Mouse (Mus musculus): ENCODE measurements around the gene Prnd. TPM values are rescaled to one million over a fixed set of nuclear protein-coding genes. Genes with fewer than 3 reads are reported as not detected.
A peak's percentile ranks its signal among the peaks of the same experiment; 100 is the strongest.

Gene Prnd
- polyA plus RNA-seq, 1 experiment from 2014 or later, result 3.5 TPM

DNA sequence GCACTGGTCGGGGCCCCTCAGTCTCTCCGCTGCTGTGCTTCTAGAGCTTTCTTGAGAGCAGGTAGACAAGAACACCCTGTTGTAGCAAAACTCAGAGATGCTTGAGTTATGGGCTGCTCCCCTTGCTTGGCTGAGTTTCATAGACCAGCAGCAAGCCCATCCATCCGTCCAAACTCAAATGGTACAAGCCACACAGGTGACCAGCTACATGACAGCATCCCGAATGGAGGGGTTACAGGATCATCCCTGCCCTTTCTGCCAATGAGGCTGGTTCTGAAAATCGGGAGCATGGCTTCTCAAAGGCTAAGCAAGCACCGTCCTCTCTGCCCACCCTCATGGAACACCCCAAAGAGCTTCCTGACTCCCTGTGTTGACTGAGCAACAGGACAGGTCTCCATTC, 44.3 kb downstream of the Prnd start:
- no peaks in the 10 kb centered on the region; the same call in 1 of the 2 replicates for H3K4me1 ChIP-seq (ENCODE audit: insufficient read depth, low read depth, low read length)
- ATAC-seq (no peak), DNase-seq (ENCODE audit: low spot score) (no peak)
- H3K9ac ChIP-seq (replicated peaks; ENCODE audit: low read depth), result no peak overlapping the region
- no peak overlapping the region for H3K27ac ChIP-seq (ENCODE audit: low read length)
- H3K9me3 ChIP-seq (ENCODE audit: low read length), result no peaks in the 10 kb centered on the region
- 91% methylated on average over 6 of the region's 6 CpGs for WGBS
- no peak overlapping the region for H3K4me3 ChIP-seq (ENCODE audit: low read depth, low read length)
- H3K27me3 ChIP-seq (replicated peaks; ENCODE audit: insufficient read depth, low read length), result no peaks in the 10 kb centered on the region
- H3K4me2 ChIP-seq (replicated peaks; ENCODE audit: low read depth, low read length), result no peak overlapping the region
- H3K36me3 ChIP-seq (ENCODE audit: insufficient read depth, low read length), result peaks cover 24% of the 10 kb centered on the region; the same call in 1 of the 2 replicates
- TF ChIP-seq EP300 (IDR thresholded peaks at IDR 0.05) (no peak), CTCF (IDR thresholded peaks at IDR 0.05) (no peak)

GRCm38 (mm10) chr2:131995742-131996141, 45.1 kb downstream of the Prnd start:
- TF ChIP-seq CTCF (IDR thresholded peaks at IDR 0.05) (0 out of 2 replicates have a peak, but pooled peaks have one; percentile 3), EP300 (IDR thresholded peaks at IDR 0.05) (no peak)
- WGBS, result 72% methylated on average over 12 of the region's 12 CpGs
- Histone ChIP-seq H3K27ac (ENCODE audit: low read length) (no peak overlapping the region), H3K4me1 (ENCODE audit: insufficient read depth, low read depth, low read length) (no peaks in the 10 kb centered on the region; the same call in 1 of the 2 replicates), H3K27me3 (replicated peaks; ENCODE audit: insufficient read depth, low read length) (no peaks in the 10 kb centered on the region), H3K36me3 (ENCODE audit: insufficient read depth, low read length) (peaks cover 24% of the 10 kb centered on the region; the same call in 1 of the 2 replicates), H3K4me2 (replicated peaks; ENCODE audit: low read depth, low read length) (no peak overlapping the region), H3K9ac (replicated peaks; ENCODE audit: low read depth) (no peak overlapping the region), H3K4me3 (ENCODE audit: low read depth, low read length) (no peak overlapping the region), H3K9me3 (ENCODE audit: low read length) (no peaks in the 10 kb centered on the region)
- DNase-seq (ENCODE audit: low spot score), result no peak
- no peak for ATAC-seq

GRCm38 (mm10) chr2:131996369-131996768, 45.7 kb downstream of the Prnd start:
- Histone ChIP-seq H3K27me3 (replicated peaks; ENCODE audit: insufficient read depth, low read length) (no peaks in the 10 kb centered on the region), H3K4me2 (replicated peaks; ENCODE audit: low read depth, low read length) (no peak overlapping the region), H3K4me1 (ENCODE audit: insufficient read depth, low read depth, low read length) (no peaks in the 10 kb centered on the region; the same call in 1 of the 2 replicates), H3K36me3 (ENCODE audit: insufficient read depth, low read length) (peaks cover 24% of the 10 kb centered on the region; the same call in 1 of the 2 replicates), H3K9me3 (ENCODE audit: low read length) (no peaks in the 10 kb centered on the region), H3K4me3 (ENCODE audit: low read depth, low read length) (no peak overlapping the region), H3K9ac (replicated peaks; ENCODE audit: low read depth) (no peak overlapping the region), H3K27ac (ENCODE audit: low read length) (no peak overlapping the region)
- ATAC-seq (no peak), DNase-seq (ENCODE audit: low spot score) (no peak)
- WGBS, result 70% methylated on average over 7 of the region's 7 CpGs
- TF ChIP-seq EP300 (IDR thresholded peaks at IDR 0.05), result no peak
- TF ChIP-seq CTCF (IDR thresholded peaks at IDR 0.05), result no peak

GRCm38 (mm10) chr2:131997356-131997755, 46.7 kb downstream of the Prnd start:
- Histone ChIP-seq H3K36me3 (ENCODE audit: insufficient read depth, low read length) (peaks cover 28% of the 10 kb centered on the region; the same call in 1 of the 2 replicates), H3K4me2 (replicated peaks; ENCODE audit: low read depth, low read length) (no peak overlapping the region), H3K9ac (replicated peaks; ENCODE audit: low read depth) (no peak overlapping the region), H3K4me1 (ENCODE audit: insufficient read depth, low read depth, low read length) (peaks cover 5% of the 10 kb centered on the region; the same call in 1 of the 2 replicates), H3K9me3 (ENCODE audit: low read length) (no peaks in the 10 kb centered on the region), H3K4me3 (ENCODE audit: low read depth, low read length) (no peak overlapping the region), H3K27me3 (replicated peaks; ENCODE audit: insufficient read depth, low read length) (no peaks in the 10 kb centered on the region), H3K27ac (ENCODE audit: low read length) (no peak overlapping the region)
- ATAC-seq, result peak; percentile 25
- DNase-seq (ENCODE audit: low spot score), result peak; percentile 45
- 24% methylated on average over 5 of the region's 5 CpGs for WGBS
- TF ChIP-seq CTCF (IDR thresholded peaks at IDR 0.05) (no peak), EP300 (IDR thresholded peaks at IDR 0.05) (no peak)

GRCm38 (mm10) chr2:132001696-132002334, 51.2 kb downstream of the Prnd start:
- ATAC-seq (peak; percentile 21), DNase-seq (ENCODE audit: low spot score) (peak; percentile 84)
- peaks cover 22% of the 10 kb centered on the region for H3K4me1 ChIP-seq (ENCODE audit: insufficient read depth, low read depth, low read length)
- H3K9me3 ChIP-seq (ENCODE audit: low read length), result no peaks in the 10 kb centered on the region
- H3K4me2 ChIP-seq (replicated peaks; ENCODE audit: low read depth, low read length), result no peak overlapping the region
- no peaks in the 10 kb centered on the region for H3K27me3 ChIP-seq (replicated peaks; ENCODE audit: insufficient read depth, low read length)
- TF ChIP-seq EP300 (IDR thresholded peaks at IDR 0.05) (peak; percentile 95), CTCF (IDR thresholded peaks at IDR 0.05) (no peak)
- no peak overlapping the region for H3K4me3 ChIP-seq (ENCODE audit: low read depth, low read length)
- WGBS, result 39% methylated on average over 13 of the region's 13 CpGs
- H3K36me3 ChIP-seq (ENCODE audit: insufficient read depth, low read length), result peaks cover 16% of the 10 kb centered on the region; the same call in 1 of the 2 replicates
- H3K9ac ChIP-seq (replicated peaks; ENCODE audit: low read depth), result no peak overlapping the region
- H3K27ac ChIP-seq (ENCODE audit: low read length), result peak overlapping the region; percentile 62; the same call in 1 of the 2 replicates

DNA sequence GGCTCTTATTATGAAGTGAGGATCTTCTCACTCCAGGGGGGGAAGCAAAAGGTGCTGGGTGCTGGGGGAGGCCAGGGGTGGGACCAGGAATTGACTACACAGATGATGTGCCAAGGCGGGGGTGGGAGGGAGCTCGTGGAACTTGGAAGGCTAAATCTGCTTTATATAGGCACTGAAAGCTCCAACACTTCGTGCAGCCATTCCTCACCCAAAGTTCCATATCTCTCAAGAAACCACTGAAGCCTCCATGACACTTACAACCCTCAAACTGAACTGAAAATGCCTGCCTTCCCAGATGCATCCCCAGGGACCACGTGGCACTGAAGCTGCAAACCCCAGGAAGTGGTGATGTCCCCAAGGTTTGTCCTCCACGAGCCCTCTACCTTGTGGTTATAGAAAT, 53.3 kb downstream of the Prnd start:
- Histone ChIP-seq H3K27ac (ENCODE audit: low read length) (peak overlapping the region; percentile 90), H3K27me3 (replicated peaks; ENCODE audit: insufficient read depth, low read length) (no peaks in the 10 kb centered on the region), H3K9me3 (ENCODE audit: low read length) (no peaks in the 10 kb centered on the region), H3K36me3 (ENCODE audit: insufficient read depth, low read length) (peaks cover 9% of the 10 kb centered on the region; the same call in 1 of the 2 replicates), H3K4me2 (replicated peaks; ENCODE audit: low read depth, low read length) (no peak overlapping the region), H3K9ac (replicated peaks; ENCODE audit: low read depth) (no peak overlapping the region), H3K4me3 (ENCODE audit: low read depth, low read length) (no peak overlapping the region), H3K4me1 (ENCODE audit: insufficient read depth, low read depth, low read length) (peaks cover 30% of the 10 kb centered on the region)
- 52% methylated on average over 5 of the region's 5 CpGs for WGBS
- DNase-seq (ENCODE audit: low spot score) (no peak), ATAC-seq (no peak)
- no peak for TF ChIP-seq CTCF (IDR thresholded peaks at IDR 0.05)
- no peak for TF ChIP-seq EP300 (IDR thresholded peaks at IDR 0.05)

Data from lung, postnatal 0 days (tissue).